Mouse (Mus musculus) frontal cortex, adult 2 months (tissue): ENCODE data around the gene Elavl1. TPM values are rescaled to one million over a fixed set of nuclear protein-coding genes. Genes with fewer than 3 reads are reported as not detected.

Source experiments
- polyA plus RNA-seq: library from polyadenylated mRNA; depleted of rRNA; stranded (reverse); fragments of >200 nt; gene quantifications from 2 replicates; pipeline ENCODE4 v1.2.3, GENCODE M21; 2012; rRNA removed

The Elavl1 gene
- polyA plus RNA-seq, 1 experiment: 40.2 TPM

Other genes with a start within 250 kb of the Elavl1 start
- 0.48 and 1.4 TPM in 2 replicates for gene Cd209f, start 219.6 kb downstream of the Elavl1 start, polyA plus RNA-seq
- 0.38 and 0.58 TPM in 2 replicates for gene Cd209g, start 191.3 kb downstream of the Elavl1 start, polyA plus RNA-seq
- 76.1 and 83.7 TPM in 2 replicates for gene Evi5l, start 158.8 kb downstream of the Elavl1 start, polyA plus RNA-seq
- gene Prr36, start 108.0 kb downstream of the Elavl1 start, polyA plus RNA-seq: 17.4 and 18.3 TPM in 2 replicates
- gene Lrrc8e, start 98.6 kb downstream of the Elavl1 start, polyA plus RNA-seq: 0.02 TPM in 2 replicates
- 67.1 and 68.3 TPM in 2 replicates for gene Map2k7, start 86.7 kb downstream of the Elavl1 start, polyA plus RNA-seq
- gene Gm49320, start 86.5 kb downstream of the Elavl1 start, polyA plus RNA-seq: 6.1 and 6.3 TPM in 2 replicates
- 37.1 and 54.6 TPM in 2 replicates for gene Tgfbr3l, start 77.2 kb downstream of the Elavl1 start, polyA plus RNA-seq
- gene Snapc2, start 72.3 kb downstream of the Elavl1 start, polyA plus RNA-seq: 45.3 and 48.2 TPM in 2 replicates
- gene Ctxn1, start 66.1 kb downstream of the Elavl1 start, polyA plus RNA-seq: 883 and 1,085 TPM in 2 replicates
- gene Timm44, start 49.5 kb downstream of the Elavl1 start, polyA plus RNA-seq: 111 and 131 TPM in 2 replicates
- 22.4 and 23.6 TPM in 2 replicates for gene Ccl25, start 203 bp downstream of the Elavl1 start, polyA plus RNA-seq
- gene Cers4, start 167.6 kb upstream of the Elavl1 start, polyA plus RNA-seq: 46.7 and 54.5 TPM in 2 replicates